Mouse (Mus musculus) heart, embryonic 14.5 days (tissue): ENCODE measurements around the gene Pop4. TPM values are rescaled to one million over a fixed set of nuclear protein-coding genes. Genes with fewer than 3 reads are reported as not detected.
"Not testable (repeated sequence)": the region's sequence is repeated elsewhere in the genome, so short reads cannot be mapped to it uniquely, and the experiment has no call there.

Source experiments
- ATAC-seq: fragments of 200-750 bp; cut with Nextera tagmentation; 2 replicates; pipeline ENCODE4 v1.8.0; 2017; ENCODE audit warnings: low read depth, moderate TSS enrichment; ENCODE audit not compliant: insufficient number of reproducible peaks, insufficient read depth, low FRiP score
- H3K27ac ChIP-seq, 2 experiments: fragments of 200-500 bp in 1 of 2; fragments of 300-500 bp in 1 of 2; sonication (generic) in 1 of 2; replicated peaks in 1 of 2; 2 replicates each; pipeline ENCODE4 v1.5.1; 2012 to 2014; ENCODE audit warnings: low read depth in 2 of 2, low read length in 2 of 2, control low read depth in 1 of 2, mild to moderate bottlenecking in 1 of 2, mixed read lengths in 1 of 2; ENCODE audit not compliant: control insufficient read depth in 1 of 2, insufficient read depth in 1 of 2
- H3K27me3 ChIP-seq: fragments of 300-500 bp; sonication (generic); 2 replicates; pipeline ENCODE4 v1.6.1; 2014; ENCODE audit warnings: mild to moderate bottlenecking, low read length, control low read depth; ENCODE audit not compliant: control insufficient read depth, insufficient read depth
- H3K36me3 ChIP-seq: fragments of 300-500 bp; sonication (generic); 2 replicates; pipeline ENCODE4 v1.6.1; 2014; ENCODE audit warnings: mild to moderate bottlenecking, control low read depth, low read length, mixed read lengths; ENCODE audit not compliant: control insufficient read depth, insufficient read depth
- H3K4me1 ChIP-seq, 2 experiments: fragments of 200-500 bp in 1 of 2; fragments of 300-500 bp in 1 of 2; sonication (generic) in 1 of 2; 2 replicates each; pipeline ENCODE4 v1.6.1; 2012 to 2014; ENCODE audit warnings: low read length in 2 of 2, control low read depth in 1 of 2, mixed read lengths in 1 of 2; ENCODE audit not compliant: control insufficient read depth in 2 of 2, insufficient read depth in 2 of 2
- H3K4me2 ChIP-seq: fragments of 300-500 bp; sonication (generic); 2 replicates; pipeline ENCODE4 v1.6.1; 2014; ENCODE audit warnings: mild to moderate bottlenecking, low read length
- H3K4me3 ChIP-seq, 2 experiments: fragments of 200-500 bp in 1 of 2; fragments of 300-500 bp in 1 of 2; sonication (generic) in 1 of 2; 2 replicates each; pipeline ENCODE4 v1.5.1; 2012 to 2014; ENCODE audit warnings: low read length in 2 of 2, mild to moderate bottlenecking in 2 of 2, control low read depth in 1 of 2, low read depth in 1 of 2, moderate library complexity in 1 of 2; ENCODE audit not compliant: control insufficient read depth in 1 of 2, insufficient read depth in 1 of 2
- H3K9ac ChIP-seq: fragments of 300-500 bp; sonication (generic); 2 replicates; pipeline ENCODE4 v1.6.1; 2014; ENCODE audit warnings: mild to moderate bottlenecking, low read length
- H3K9me3 ChIP-seq: fragments of 300-500 bp; sonication (generic); 2 replicates; pipeline ENCODE4 v1.6.1; 2016; ENCODE audit warnings: low read length, control low read depth; ENCODE audit not compliant: control insufficient read depth
- WGBS: fragments of 180-500 bp; shearing (Covaris S2); extraction: QIAGEN DNeasy Blood & Tissue Kit; methylation state at CpG from one replicate; pipeline ENCODE4 v1.1.7; 2014; 5-methylcytosine and 5-hydroxymethylcytosine counted together
- polyA plus RNA-seq: library from polyadenylated mRNA; unstranded; fragments of >200 nt; fragmentation: Nextera tagmentation; extraction: Ambion mirVana; gene quantifications from 2 replicates; pipeline ENCODE4 v1.2.1, GENCODE M21; 2014

Gene Pop4
- 41.2 and 42.4 TPM in 2 replicates for polyA plus RNA-seq

GRCm38 (mm10) chr7:38270703-38271510 is at the start of gene Pop4:
Gene Pop4 (minus strand): TSS chr7:38271423.
- H3K4me1 ChIP-seq: peaks cover 4 to 14% of the 10 kb centered on the region in 2 experiments; a peak in 3 of 4 replicates
- no peaks in the 10 kb centered on the region for H3K27me3 ChIP-seq
- H3K27ac ChIP-seq: peak within 1 kb of the TSS; percentile 65 to 86
- peak within 1 kb of the TSS; percentile 79 to 97 for H3K4me3 ChIP-seq
- ATAC-seq: peak; percentile 84
- peaks cover 29% of the 10 kb centered on the region for H3K36me3 ChIP-seq
- WGBS: under 1% methylated on average over 38 of the region's 38 CpGs
- no peaks in the 10 kb centered on the region for H3K9me3 ChIP-seq
- H3K4me2 ChIP-seq: peak within 1 kb of the TSS; percentile 92
- H3K9ac ChIP-seq: peak within 1 kb of the TSS; percentile 86

- ATAC-seq: no peak
- WGBS: 58% methylated on average over 2 of the region's 2 CpGs
- Histone ChIP-seq H3K9me3 (no peaks in the 10 kb centered on the region), H3K27ac (no peak overlapping the region), H3K4me3 (no peak overlapping the region), H3K36me3 (no peaks in the 10 kb centered on the region), H3K4me2 (no peak overlapping the region), H3K4me1 (no peaks in the 10 kb centered on the region), H3K9ac (no peak overlapping the region), H3K27me3 (no peaks in the 10 kb centered on the region)
These were observed 49.4 kb upstream of the Pop4 start for GRCm38 (mm10) chr7:38320641-38321040.

GRCm38 (mm10) chr7:38282192-38282591 is 11.0 kb upstream of the Pop4 start:
- not testable (repeated sequence) for H3K27me3 ChIP-seq, H3K27ac ChIP-seq, H3K36me3 ChIP-seq, ATAC-seq, H3K4me1 ChIP-seq, H3K9me3 ChIP-seq, H3K9ac ChIP-seq, H3K4me3 ChIP-seq, H3K4me2 ChIP-seq
- 24% methylated on average over 4 of the region's 4 CpGs for WGBS

GRCm38 (mm10) chr7:38272551-38272950 is 1.3 kb upstream of the Pop4 start:
- H3K4me2 ChIP-seq: no peak overlapping the region
- peaks cover 4 to 14% of the 10 kb centered on the region in 2 experiments; a peak in 3 of 4 replicates for H3K4me1 ChIP-seq
- H3K36me3 ChIP-seq: peaks cover 13% of the 10 kb centered on the region
- H3K27ac ChIP-seq: no peak overlapping the region
- H3K9ac ChIP-seq: no peak overlapping the region
- H3K4me3 ChIP-seq: no peak overlapping the region
- H3K9me3 ChIP-seq: no peaks in the 10 kb centered on the region
- ATAC-seq: no peak
- H3K27me3 ChIP-seq: no peaks in the 10 kb centered on the region

GRCm38 (mm10) chr7:38271859-38272258 is 636 bp upstream of the Pop4 start:
- Histone ChIP-seq H3K36me3 (peaks cover 19% of the 10 kb centered on the region), H3K4me1 (peaks cover 4 to 14% of the 10 kb centered on the region in 2 experiments; a peak in 3 of 4 replicates), H3K9ac (peak overlapping the region; percentile 86), H3K4me2 (peak overlapping the region; percentile 92), H3K9me3 (no peaks in the 10 kb centered on the region), H3K27ac (no peak overlapping the region), H3K27me3 (no peaks in the 10 kb centered on the region), H3K4me3 (peak overlapping the region in 1 of 2 experiments; percentile 79; a peak in 2 of 4 replicates)
- ATAC-seq: 0 out of 2 replicates have a peak, but pooled peaks have one; percentile 18
- 7% methylated on average over 4 of the region's 4 CpGs for WGBS

- H3K4me2 ChIP-seq: peak overlapping the region; percentile 92
- peak overlapping the region; percentile 65 to 86 for H3K27ac ChIP-seq
- peak overlapping the region; percentile 86 for H3K9ac ChIP-seq
- H3K36me3 ChIP-seq: peaks cover 23% of the 10 kb centered on the region
- peak overlapping the region; percentile 79 to 97 for H3K4me3 ChIP-seq
- ATAC-seq: 0 out of 2 replicates have a peak, but pooled peaks have one; percentile 36
- WGBS: 0% methylated on average over 11 of the region's 11 CpGs
- no peaks in the 10 kb centered on the region for H3K27me3 ChIP-seq
- no peaks in the 10 kb centered on the region for H3K9me3 ChIP-seq
- H3K4me1 ChIP-seq: peaks cover 4 to 14% of the 10 kb centered on the region in 2 experiments; a peak in 3 of 4 replicates
These were observed 238 bp upstream of the Pop4 start for GRCm38 (mm10) chr7:38271511-38271811.

GRCm38 (mm10) chr7:38267006-38267680 is 4.1 kb downstream of the Pop4 start:
- no peaks in the 10 kb centered on the region for H3K9me3 ChIP-seq
- H3K9ac ChIP-seq: no peak overlapping the region
- no peak for ATAC-seq
- no peak overlapping the region for H3K4me2 ChIP-seq
- no peaks in the 10 kb centered on the region for H3K27me3 ChIP-seq
- 84% methylated on average over 8 of the region's 8 CpGs for WGBS
- H3K4me1 ChIP-seq: peaks cover 4 to 14% of the 10 kb centered on the region in 2 experiments; a peak in 3 of 4 replicates
- H3K4me3 ChIP-seq: no peak overlapping the region
- no peak overlapping the region for H3K27ac ChIP-seq
- peaks cover 66% of the 10 kb centered on the region for H3K36me3 ChIP-seq
